Mouse (Mus musculus) spleen, adult 18-20 months (tissue): ENCODE data around the gene Gdf10.

Source experiments
- DNase-seq, 2 experiments: peaks; one replicate each; pipeline ENCODE4 v3.0.0; 2022; ENCODE audit warnings: mixed read lengths in 2 of 2

The Gdf10 gene

GRCm38 (mm10) chr14:33923168-33924070, at the start of gene Gdf10:
TSS of gene Gdf10 (plus strand) at chr14:33923587.
- no peak for DNase-seq

GRCm38 (mm10) chr14:33878826-33879225, 44.6 kb upstream of the Gdf10 start:
- no peak for DNase-seq

- no peak for DNase-seq
These were observed 43.2 kb upstream of the Gdf10 start for GRCm38 (mm10) chr14:33880236-33880635.

- no peak for DNase-seq
These were observed 41.9 kb upstream of the Gdf10 start for GRCm38 (mm10) chr14:33881471-33881870.

GRCm38 (mm10) chr14:33883046-33883445, 40.3 kb upstream of the Gdf10 start:
- DNase-seq: no peak

GRCm38 (mm10) chr14:33885466-33885865, 37.9 kb upstream of the Gdf10 start:
- no peak for DNase-seq

- DNase-seq: no peak
These were observed 34.9 kb upstream of the Gdf10 start for GRCm38 (mm10) chr14:33888387-33889035.

GRCm38 (mm10) chr14:33889971-33890370, 33.4 kb upstream of the Gdf10 start:
- no peak for DNase-seq

GRCm38 (mm10) chr14:33891507-33891906, 31.9 kb upstream of the Gdf10 start:
- no peak for DNase-seq

GRCm38 (mm10) chr14:33895777-33896176, 27.6 kb upstream of the Gdf10 start:
- no peak for DNase-seq

- no peak for DNase-seq
These were observed 26.6 kb upstream of the Gdf10 start for GRCm38 (mm10) chr14:33896628-33897300.

- no peak for DNase-seq
These were observed 20.6 kb upstream of the Gdf10 start for GRCm38 (mm10) chr14:33902783-33903182.

- DNase-seq: no peak
These were observed 20.2 kb upstream of the Gdf10 start for GRCm38 (mm10) chr14:33903199-33903598.

- no peak for DNase-seq
These were observed 18.5 kb upstream of the Gdf10 start for GRCm38 (mm10) chr14:33904851-33905250.

- no peak for DNase-seq
These were observed 9.7 kb upstream of the Gdf10 start for GRCm38 (mm10) chr14:33913727-33914126.

GRCm38 (mm10) chr14:33914206-33914605, 9.2 kb upstream of the Gdf10 start:
- DNase-seq: no peak

GRCm38 (mm10) chr14:33920727-33921559, 2.4 kb upstream of the Gdf10 start:
- no peak for DNase-seq

GRCm38 (mm10) chr14:33922771-33923167, 618 bp upstream of the Gdf10 start:
- DNase-seq: no peak

GRCm38 (mm10) chr14:33931853-33932252, 8.5 kb downstream of the Gdf10 start:
- no peak for DNase-seq

GRCm38 (mm10) chr14:33932935-33933703, 9.7 kb downstream of the Gdf10 start:
- peak in 1 of 2 experiments; percentile 45 for DNase-seq

- no peak for DNase-seq
These were observed 10.5 kb downstream of the Gdf10 start for GRCm38 (mm10) chr14:33933778-33934317.
